Mouse (Mus musculus) T-cell, adult 2 months (primary cell): Measurements from ENCODE around the gene Ptprm.

Source experiments
- DNase-seq: peaks from one replicate; pipeline ENCODE4 v3.0.0; 2022; ENCODE audit warnings: low spot score

The Ptprm gene

DNA sequence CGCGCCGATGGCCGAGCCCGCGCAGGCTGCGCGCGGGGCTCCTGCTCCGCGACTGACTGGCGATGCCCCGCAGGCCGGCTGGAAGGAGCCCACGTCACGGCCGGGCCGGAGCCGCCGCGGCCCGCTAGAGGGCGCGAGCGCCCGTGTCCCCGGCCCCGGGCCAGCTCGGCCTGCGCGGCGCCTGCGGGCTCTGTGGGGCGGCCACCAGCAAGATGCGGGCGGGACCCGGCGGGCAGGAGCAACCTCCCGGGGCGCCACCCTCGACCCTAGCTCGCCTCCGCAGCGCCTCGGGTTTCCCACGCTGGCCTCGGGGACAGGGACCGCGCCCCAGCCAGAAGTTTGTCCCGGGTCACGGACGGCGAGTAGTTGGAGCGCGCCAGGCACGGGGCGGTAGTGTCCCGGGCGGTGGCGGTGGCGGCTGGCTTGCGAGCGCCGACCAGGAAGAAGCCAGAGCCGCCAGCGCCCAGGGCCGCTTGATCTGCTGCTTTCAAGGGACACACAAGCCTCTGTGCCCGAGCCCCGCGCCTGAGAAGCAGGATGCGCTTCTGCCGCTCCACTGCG lies at the start of gene Ptprm:
Gene Ptprm (minus strand): TSS at position 7 of the 561 bp plus-strand sequence.
- DNase-seq: peak; percentile 1

DNA sequence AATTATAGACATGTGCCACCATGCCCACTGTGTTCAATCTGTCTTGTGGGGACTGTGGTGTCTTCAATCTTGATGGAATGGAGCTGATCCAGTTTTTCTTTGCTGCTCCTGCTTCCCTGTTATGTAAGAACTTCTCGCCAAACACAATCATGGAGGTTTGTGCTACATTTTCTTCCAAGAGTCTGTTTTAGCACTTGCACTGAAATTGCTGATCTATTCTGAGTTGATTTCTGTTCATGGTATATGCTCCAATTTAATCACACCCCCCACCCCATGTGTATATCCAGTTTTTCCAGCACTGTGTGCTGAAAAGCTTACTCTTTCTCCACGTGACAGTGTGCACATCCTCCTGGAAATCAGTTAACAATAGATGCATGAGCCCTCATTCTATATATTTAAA lies 41.9 kb upstream of the Ptprm start:
- no peak for DNase-seq

DNA sequence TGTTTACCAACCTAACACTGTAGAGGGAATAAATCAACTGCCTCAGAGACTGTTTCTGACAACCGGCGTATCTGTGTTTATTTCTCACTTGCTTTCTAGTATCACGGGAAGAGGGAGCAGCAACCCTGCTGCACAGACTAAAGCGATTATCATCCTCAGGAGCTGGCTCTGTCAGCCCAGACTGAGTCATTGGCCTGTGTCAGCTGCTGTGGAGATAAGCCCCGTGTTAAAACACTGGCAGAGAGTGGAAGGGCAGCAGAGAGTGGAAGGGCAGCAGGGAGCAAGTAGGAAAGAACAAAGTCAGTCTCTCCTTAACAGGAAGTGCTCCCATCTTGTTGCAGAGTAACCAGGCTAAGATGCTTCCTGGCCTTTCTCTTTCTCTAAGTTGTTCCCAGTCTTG lies 36.6 kb upstream of the Ptprm start:
- DNase-seq: no peak

DNA sequence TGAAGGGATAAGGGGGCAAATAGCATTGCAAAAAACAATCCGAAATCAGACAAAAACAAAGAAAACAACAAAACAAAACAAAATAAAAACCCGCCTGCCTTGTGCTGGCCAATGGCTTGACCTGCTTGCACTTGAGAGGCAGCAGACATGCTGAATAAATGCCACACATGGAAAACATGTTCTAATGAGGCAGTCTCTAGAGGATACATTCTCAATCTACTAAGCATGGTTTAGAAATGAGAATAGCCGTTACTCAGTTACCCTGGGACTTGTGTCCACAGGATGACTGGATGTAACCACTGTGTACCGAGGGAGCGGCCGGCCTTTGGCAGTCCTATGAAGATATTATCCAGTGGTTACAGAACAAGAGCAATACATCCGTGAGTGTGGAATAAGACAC lies 33.9 kb upstream of the Ptprm start:
- DNase-seq: no peak

- DNase-seq: no peak
These were observed 31.0 kb upstream of the Ptprm start for GRCm38 (mm10) chr17:67385286-67385685.

DNA sequence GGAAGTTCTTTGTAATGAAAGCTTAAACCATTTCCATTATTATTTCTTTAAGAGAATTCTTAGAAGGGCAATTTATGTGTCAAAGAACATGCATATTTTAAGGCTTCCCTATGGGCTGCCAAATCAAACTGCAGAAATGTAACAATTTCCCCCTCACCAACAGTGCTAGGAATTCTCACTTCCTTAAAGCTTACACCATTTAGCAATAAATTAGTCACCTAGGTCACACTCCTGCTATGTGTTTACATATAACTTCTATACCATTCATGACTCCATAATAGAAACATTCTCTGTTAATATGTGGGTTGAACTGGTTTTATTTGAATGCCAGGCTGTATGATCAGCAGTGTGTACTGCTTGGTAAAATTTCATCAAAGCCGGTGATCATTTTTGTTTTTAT lies 29.4 kb upstream of the Ptprm start:
- DNase-seq: no peak

GRCm38 (mm10) chr17:67381618-67382017 lies 27.4 kb upstream of the Ptprm start:
- no peak for DNase-seq

DNA sequence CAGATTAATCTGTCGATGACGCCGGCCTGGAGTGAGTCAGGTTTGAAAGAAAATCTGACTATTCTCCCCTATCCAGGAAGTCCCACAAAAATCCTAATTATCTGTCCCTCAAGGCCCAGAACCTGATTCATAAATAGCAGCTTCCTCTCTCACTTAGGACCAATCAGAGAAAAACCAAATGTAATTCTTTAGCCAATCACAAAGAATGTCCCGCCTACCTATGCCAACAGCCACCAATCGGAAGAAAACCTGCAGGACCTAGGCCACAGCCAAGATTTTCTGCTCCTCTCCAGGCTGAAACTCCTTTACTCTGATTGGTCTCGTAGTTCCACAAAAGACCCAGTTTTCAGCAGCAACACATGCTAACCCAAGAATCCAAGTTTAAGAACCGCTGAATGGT lies 13.6 kb upstream of the Ptprm start:
- DNase-seq: no peak

GRCm38 (mm10) chr17:67364491-67364890 lies 10.2 kb upstream of the Ptprm start:
- no peak for DNase-seq

- DNase-seq: no peak
These were observed 9.3 kb upstream of the Ptprm start for GRCm38 (mm10) chr17:67363377-67364070.

DNA sequence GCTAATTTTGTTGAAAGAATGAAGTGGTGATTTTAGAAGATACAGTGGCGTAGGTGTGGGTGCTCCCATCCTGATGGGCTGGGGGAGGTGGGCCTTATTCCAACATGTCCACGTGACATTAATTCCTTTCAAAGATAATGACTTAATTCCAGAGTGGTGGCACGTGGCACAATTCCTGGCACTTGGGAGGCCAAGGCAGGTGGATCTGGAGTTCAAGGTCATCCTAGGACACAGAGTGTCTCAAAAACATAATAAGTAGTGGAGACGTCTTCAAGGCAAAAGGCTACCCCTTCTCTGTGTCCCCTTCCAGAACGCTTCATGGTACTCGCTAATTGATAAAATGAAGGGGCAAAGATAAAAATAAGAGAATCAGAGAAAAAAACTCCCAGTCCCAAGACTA lies 7.9 kb upstream of the Ptprm start:
- DNase-seq: no peak

DNA sequence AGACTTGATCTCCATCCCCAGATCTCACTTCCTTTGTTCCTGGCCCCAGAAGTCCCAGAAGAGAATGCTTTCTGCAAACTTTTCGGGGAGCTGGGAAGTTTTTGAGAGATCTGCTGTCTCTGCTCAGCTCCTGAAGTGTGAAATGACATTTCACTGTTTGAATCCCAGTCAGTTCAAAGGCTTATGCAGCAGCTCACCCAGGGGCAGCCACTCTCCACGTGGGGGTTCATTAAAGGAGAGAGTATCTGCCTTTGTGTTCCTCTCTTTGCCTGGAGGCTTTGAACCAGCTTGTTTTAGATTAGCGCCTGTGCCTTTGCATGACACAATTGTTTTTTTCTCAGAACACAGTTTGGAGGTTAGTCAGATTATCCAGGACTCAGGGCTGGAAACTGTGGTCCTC lies 6.3 kb upstream of the Ptprm start:
- DNase-seq: no peak

DNA sequence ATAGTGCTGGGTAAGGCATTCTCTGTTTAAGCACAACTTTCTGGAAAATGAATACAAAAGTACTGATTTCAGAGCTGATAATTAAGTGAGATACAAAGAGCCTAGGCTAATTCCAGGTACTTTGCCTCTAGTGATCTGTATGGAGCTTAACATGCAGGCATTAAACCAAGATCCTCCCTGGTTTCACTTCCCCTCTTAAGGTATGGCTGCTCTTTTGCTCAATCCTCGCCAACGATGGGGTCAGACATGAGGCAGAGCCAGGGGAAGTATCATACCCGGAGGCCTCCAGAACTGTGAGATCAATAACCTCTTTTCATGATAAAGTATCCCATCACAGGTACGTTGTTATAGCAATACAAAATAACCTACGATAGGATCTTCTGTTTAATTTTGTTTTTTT lies 5.3 kb upstream of the Ptprm start:
- DNase-seq: no peak

GRCm38 (mm10) chr17:67358541-67358940 lies 4.3 kb upstream of the Ptprm start:
- DNase-seq: no peak

GRCm38 (mm10) chr17:67357191-67357590 lies 2.9 kb upstream of the Ptprm start:
- no peak for DNase-seq

- no peak for DNase-seq
These were observed 994 bp upstream of the Ptprm start for GRCm38 (mm10) chr17:67355251-67355650.

DNA sequence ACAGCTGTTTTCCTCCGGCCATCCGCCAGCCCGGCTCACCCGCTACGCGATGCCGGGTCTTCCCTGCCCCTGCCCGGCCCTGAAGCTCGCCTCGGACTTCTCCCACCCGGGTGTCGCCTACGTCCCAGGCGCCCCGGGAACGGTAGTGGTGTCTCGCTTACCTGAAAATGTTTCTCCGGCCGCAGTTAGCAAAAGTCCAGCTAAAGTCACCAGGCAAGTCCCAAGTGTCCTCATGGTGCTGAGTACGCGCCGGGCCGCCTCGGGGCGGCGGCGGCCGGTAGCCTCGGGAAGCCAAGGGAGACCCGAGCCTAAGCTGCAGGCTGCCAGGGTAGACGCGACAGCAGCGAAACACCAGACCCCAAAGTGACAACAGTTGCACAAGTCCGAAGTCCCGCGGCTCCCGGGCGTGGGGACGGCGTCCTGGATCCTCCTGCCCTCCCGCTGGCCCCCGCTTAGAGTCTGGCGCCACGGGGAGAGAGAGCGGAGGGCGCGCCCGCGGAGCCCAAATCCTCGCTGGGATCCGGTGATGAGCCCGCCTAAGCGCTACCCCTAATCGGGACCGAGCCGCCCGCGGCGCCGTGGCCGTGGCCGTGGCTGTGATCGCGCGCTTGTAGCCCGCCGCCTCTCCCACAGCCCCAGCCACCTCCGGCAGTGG lies 334 bp downstream of the Ptprm start:
- no peak for DNase-seq

- no peak for DNase-seq
These were observed 1.1 kb downstream of the Ptprm start for GRCm38 (mm10) chr17:67352956-67353795.

DNA sequence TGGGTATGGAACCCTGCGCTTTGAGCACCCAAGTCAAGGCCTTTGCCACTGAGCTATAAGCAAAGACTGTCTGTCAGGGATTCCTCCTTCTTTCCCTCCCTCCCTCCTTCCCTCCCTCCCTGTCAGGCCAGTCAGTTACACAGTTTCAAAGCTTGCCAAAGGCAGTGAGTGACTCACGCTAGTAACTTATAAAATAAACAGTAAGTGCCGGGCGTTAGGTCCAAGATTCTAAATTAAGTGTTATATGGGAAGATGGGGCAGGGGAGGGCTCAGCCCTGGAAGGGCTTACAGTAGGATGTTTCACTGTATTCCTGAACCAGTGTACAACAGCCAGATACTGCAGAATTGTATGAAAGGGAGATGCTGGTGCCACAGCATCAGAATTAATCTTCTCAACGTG lies 2.8 kb downstream of the Ptprm start:
- DNase-seq: no peak

GRCm38 (mm10) chr17:67350536-67350935 lies 3.7 kb downstream of the Ptprm start:
- DNase-seq: no peak

DNA sequence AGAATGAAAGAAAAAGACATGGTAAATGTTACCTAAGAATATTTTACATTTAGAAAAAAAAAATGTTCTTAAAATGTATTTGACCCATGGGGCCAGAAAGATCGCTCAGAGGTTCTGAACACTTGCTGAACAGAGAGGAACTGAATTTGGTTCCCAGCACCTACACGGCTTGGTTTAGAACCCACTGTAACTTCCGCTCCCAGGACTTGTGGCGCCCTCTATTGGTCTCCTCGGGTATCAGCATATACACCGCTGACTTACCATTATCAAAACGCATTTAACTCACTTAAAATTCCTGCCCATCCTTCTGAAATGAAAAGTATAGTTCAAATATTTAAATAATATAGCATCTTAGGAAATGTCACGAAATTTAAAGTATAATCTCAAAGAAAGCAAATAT lies 4.7 kb downstream of the Ptprm start:
- DNase-seq: no peak

- no peak for DNase-seq
These were observed 7.3 kb downstream of the Ptprm start for GRCm38 (mm10) chr17:67346921-67347320.

- DNase-seq: no peak
These were observed 9.1 kb downstream of the Ptprm start for GRCm38 (mm10) chr17:67345157-67345556.
